Mouse (Mus musculus) lung, postnatal 0 days (tissue): ENCODE measurements around the gene Kmo.

Experiments used
- CTCF ChIP-seq: IDR thresholded peaks from 2 replicates; pipeline ENCODE4 v1.5.1; 2016; ENCODE audit warnings: antibody characterized with exemption, mild to moderate bottlenecking
- EP300 ChIP-seq: IDR thresholded peaks from 2 replicates; pipeline ENCODE4 v1.6.1; 2016; ENCODE audit warnings: antibody characterized with exemption, mild to moderate bottlenecking, control low read depth

DNA sequence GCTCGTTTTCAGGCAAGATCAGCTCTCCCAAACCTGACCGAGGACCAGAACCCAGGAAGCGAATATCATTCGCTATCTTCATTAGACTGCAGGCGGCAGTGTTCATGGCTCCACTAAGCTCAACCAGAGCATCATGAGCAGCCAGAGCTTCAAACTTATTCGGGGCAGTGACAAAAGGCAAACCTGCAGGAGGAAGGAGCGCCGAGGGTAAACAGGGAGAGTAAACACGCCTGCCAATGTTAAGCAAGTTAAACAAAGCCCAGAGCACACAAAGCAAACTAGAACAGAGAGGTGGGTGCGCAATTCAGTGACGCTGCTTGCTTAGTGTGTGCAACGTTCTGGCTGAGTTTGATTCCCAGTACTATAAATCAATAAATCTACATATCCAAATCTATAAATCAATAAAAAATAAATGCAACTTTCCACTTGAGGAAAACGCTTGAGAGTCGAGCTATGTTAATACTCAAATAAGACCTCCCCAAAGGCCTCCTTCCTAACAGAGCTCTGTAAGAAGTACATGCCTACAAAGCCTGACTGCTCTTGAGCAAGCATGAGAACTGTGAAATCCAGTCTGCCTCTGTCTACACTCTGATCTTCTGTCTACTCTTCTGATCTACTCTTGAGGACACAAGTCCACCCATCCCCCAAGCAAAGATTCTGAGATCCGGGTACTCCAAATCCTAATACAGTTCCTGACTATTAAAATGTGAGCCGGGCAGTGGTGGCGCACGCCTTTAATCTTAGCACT is 12.2 kb upstream of the Kmo start:
- no peak for TF ChIP-seq CTCF
- TF ChIP-seq EP300, result no peak
